Mouse (Mus musculus): ENCODE results near the gene Herpud1. TPM values are rescaled to one million over a fixed set of nuclear protein-coding genes. Genes with fewer than 3 reads are reported as not detected.

Gene Herpud1
- 224 and 255 TPM in 2 replicates for polyA plus RNA-seq (2015; fragmentation: Nextera tagmentation; extraction: Ambion mirVana)

GRCm38 (mm10) chr8:94386214-94387026, at the start of gene Herpud1:
Gene Herpud1 (plus strand): TSS chr8:94386438.
- no peaks in the 10 kb centered on the region for H3K9me3 ChIP-seq (ENCODE audit: control insufficient read depth, low read length)
- H3K27me3 ChIP-seq (ENCODE audit: control insufficient read depth, insufficient read depth, low read length) = no peaks in the 10 kb centered on the region
- H3K9ac ChIP-seq (ENCODE audit: low read length) = peak within 1 kb of the TSS; percentile 95
- DNase-seq (ENCODE audit: low spot score) (peak; percentile 98), ATAC-seq (ENCODE audit: low FRiP score, low TSS enrichment) (peak; percentile 96)
- peak within 1 kb of the TSS; percentile 91 for H3K4me2 ChIP-seq (replicated peaks; ENCODE audit: low read depth)
- under 1% methylated on average over 61 of the region's 65 CpGs for WGBS
- no peaks in the 10 kb centered on the region for H3K4me1 ChIP-seq (replicated peaks; ENCODE audit: control insufficient read depth, insufficient read depth)
- peak within 1 kb of the TSS; percentile 99 for H3K27ac ChIP-seq (replicated peaks)
- peak; percentile 35 for TF ChIP-seq EP300 (optimal IDR thresholded peaks at IDR 0.05)
- TF ChIP-seq CTCF (IDR thresholded peaks at IDR 0.05; ENCODE audit: low read depth) = no peak; the same call in 1 of the 2 replicates
- H3K36me3 ChIP-seq (ENCODE audit: control insufficient read depth, insufficient read depth, low read length) = peaks cover 19% of the 10 kb centered on the region
- peak within 1 kb of the TSS; percentile 84 for H3K4me3 ChIP-seq (ENCODE audit: low read depth, low read length)

- no peak for ATAC-seq (ENCODE audit: low FRiP score, low TSS enrichment)
- H3K9me3 ChIP-seq (ENCODE audit: control insufficient read depth, low read length) = no peaks in the 10 kb centered on the region
- 84% methylated on average over 8 of the region's 8 CpGs for WGBS
- no peaks in the 10 kb centered on the region for H3K36me3 ChIP-seq (ENCODE audit: control insufficient read depth, insufficient read depth, low read length)
- H3K27ac ChIP-seq (replicated peaks) = no peak overlapping the region
- DNase-seq (ENCODE audit: low spot score) = no peak
- H3K4me2 ChIP-seq (replicated peaks; ENCODE audit: low read depth) = no peak overlapping the region
- no peak overlapping the region for H3K4me3 ChIP-seq (ENCODE audit: low read depth, low read length)
- no peak overlapping the region for H3K9ac ChIP-seq (ENCODE audit: low read length)
- H3K27me3 ChIP-seq (ENCODE audit: control insufficient read depth, insufficient read depth, low read length) = no peaks in the 10 kb centered on the region
- H3K4me1 ChIP-seq (replicated peaks; ENCODE audit: control insufficient read depth, insufficient read depth) = no peaks in the 10 kb centered on the region
- TF ChIP-seq EP300 (optimal IDR thresholded peaks at IDR 0.05) = no peak
- TF ChIP-seq CTCF (IDR thresholded peaks at IDR 0.05; ENCODE audit: low read depth) = no peak
Observed at GRCm38 (mm10) chr8:94337559-94337958, 48.7 kb upstream of the Herpud1 start.

GRCm38 (mm10) chr8:94340796-94341195, 45.4 kb upstream of the Herpud1 start:
- peak; percentile 38 for DNase-seq (ENCODE audit: low spot score)
- WGBS = 66% methylated on average over 7 of the region's 7 CpGs
- Histone ChIP-seq H3K9me3 (ENCODE audit: control insufficient read depth, low read length) (no peaks in the 10 kb centered on the region), H3K36me3 (ENCODE audit: control insufficient read depth, insufficient read depth, low read length) (no peaks in the 10 kb centered on the region), H3K4me2 (replicated peaks; ENCODE audit: low read depth) (no peak overlapping the region), H3K27me3 (ENCODE audit: control insufficient read depth, insufficient read depth, low read length) (no peaks in the 10 kb centered on the region), H3K4me3 (ENCODE audit: low read depth, low read length) (no peak overlapping the region), H3K9ac (ENCODE audit: low read length) (no peak overlapping the region), H3K27ac (replicated peaks) (no peak overlapping the region), H3K4me1 (replicated peaks; ENCODE audit: control insufficient read depth, insufficient read depth) (no peaks in the 10 kb centered on the region)
- peak; percentile 40 for ATAC-seq (ENCODE audit: low FRiP score, low TSS enrichment)
- no peak for TF ChIP-seq CTCF (IDR thresholded peaks at IDR 0.05; ENCODE audit: low read depth)
- no peak for TF ChIP-seq EP300 (optimal IDR thresholded peaks at IDR 0.05)

GRCm38 (mm10) chr8:94342691-94343090, 43.5 kb upstream of the Herpud1 start:
- WGBS = 93% methylated on average over 10 of the region's 10 CpGs
- Histone ChIP-seq H3K4me1 (replicated peaks; ENCODE audit: control insufficient read depth, insufficient read depth) (no peaks in the 10 kb centered on the region), H3K27me3 (ENCODE audit: control insufficient read depth, insufficient read depth, low read length) (no peaks in the 10 kb centered on the region), H3K9me3 (ENCODE audit: control insufficient read depth, low read length) (no peaks in the 10 kb centered on the region), H3K36me3 (ENCODE audit: control insufficient read depth, insufficient read depth, low read length) (no peaks in the 10 kb centered on the region), H3K27ac (replicated peaks) (no peak overlapping the region), H3K4me2 (replicated peaks; ENCODE audit: low read depth) (no peak overlapping the region), H3K9ac (ENCODE audit: low read length) (no peak overlapping the region), H3K4me3 (ENCODE audit: low read depth, low read length) (no peak overlapping the region)
- TF ChIP-seq CTCF (IDR thresholded peaks at IDR 0.05; ENCODE audit: low read depth) = no peak
- no peak for TF ChIP-seq EP300 (optimal IDR thresholded peaks at IDR 0.05)
- DNase-seq (ENCODE audit: low spot score) (no peak), ATAC-seq (ENCODE audit: low FRiP score, low TSS enrichment) (no peak)

- WGBS = 7% methylated on average over 6 of the region's 6 CpGs
- Histone ChIP-seq H3K36me3 (ENCODE audit: control insufficient read depth, insufficient read depth, low read length) (no peaks in the 10 kb centered on the region), H3K27me3 (ENCODE audit: control insufficient read depth, insufficient read depth, low read length) (no peaks in the 10 kb centered on the region), H3K4me2 (replicated peaks; ENCODE audit: low read depth) (no peak overlapping the region), H3K9me3 (ENCODE audit: control insufficient read depth, low read length) (no peaks in the 10 kb centered on the region), H3K9ac (ENCODE audit: low read length) (no peak overlapping the region), H3K4me1 (replicated peaks; ENCODE audit: control insufficient read depth, insufficient read depth) (no peaks in the 10 kb centered on the region), H3K27ac (replicated peaks) (no peak overlapping the region), H3K4me3 (ENCODE audit: low read depth, low read length) (no peak overlapping the region)
- DNase-seq (ENCODE audit: low spot score) (peak; percentile 84), ATAC-seq (ENCODE audit: low FRiP score, low TSS enrichment) (no peak)
- no peak for TF ChIP-seq EP300 (optimal IDR thresholded peaks at IDR 0.05)
- peak; percentile 98 for TF ChIP-seq CTCF (IDR thresholded peaks at IDR 0.05; ENCODE audit: low read depth)
Observed at GRCm38 (mm10) chr8:94343290-94343689, 42.9 kb upstream of the Herpud1 start.

- no peaks in the 10 kb centered on the region for H3K36me3 ChIP-seq (ENCODE audit: control insufficient read depth, insufficient read depth, low read length)
- no peak overlapping the region for H3K4me3 ChIP-seq (ENCODE audit: low read depth, low read length)
- TF ChIP-seq CTCF (IDR thresholded peaks at IDR 0.05; ENCODE audit: low read depth) = no peak
- no peak for TF ChIP-seq EP300 (optimal IDR thresholded peaks at IDR 0.05)
- H3K4me1 ChIP-seq (replicated peaks; ENCODE audit: control insufficient read depth, insufficient read depth) = no peaks in the 10 kb centered on the region
- no peak overlapping the region for H3K9ac ChIP-seq (ENCODE audit: low read length)
- ATAC-seq (ENCODE audit: low FRiP score, low TSS enrichment) (no peak), DNase-seq (ENCODE audit: low spot score) (no peak)
- WGBS = 79% methylated on average over 11 of the region's 11 CpGs
- H3K9me3 ChIP-seq (ENCODE audit: control insufficient read depth, low read length) = no peaks in the 10 kb centered on the region
- no peaks in the 10 kb centered on the region for H3K27me3 ChIP-seq (ENCODE audit: control insufficient read depth, insufficient read depth, low read length)
- H3K4me2 ChIP-seq (replicated peaks; ENCODE audit: low read depth) = no peak overlapping the region
- no peak overlapping the region for H3K27ac ChIP-seq (replicated peaks)
Observed at GRCm38 (mm10) chr8:94343778-94344320, 42.4 kb upstream of the Herpud1 start.
